Mouse (Mus musculus): Measurements from ENCODE around the gene Thop1. TPM values are rescaled to one million over a fixed set of nuclear protein-coding genes. Genes with fewer than 3 reads are reported as not detected.

The Thop1 gene
- 45.0 and 46.9 TPM in 2 replicates for polyA plus RNA-seq (2015; fragmentation: Nextera tagmentation; extraction: Ambion mirVana)

- no peaks in the 10 kb centered on the region for H3K9me3 ChIP-seq
- under 1% methylated on average over 35 of the region's 35 CpGs for WGBS
- H3K4me2 ChIP-seq, result peak within 1 kb of the TSS; percentile 82
- peak within 1 kb of the TSS; percentile 90 for H3K9ac ChIP-seq
- no peaks in the 10 kb centered on the region for H3K27me3 ChIP-seq
- peak within 1 kb of the TSS; percentile 82 for H3K4me3 ChIP-seq
- peak within 1 kb of the TSS; percentile 69 for H3K27ac ChIP-seq
- peak; percentile 95 for ATAC-seq (ENCODE audit: low FRiP score)
- H3K36me3 ChIP-seq, result peaks cover 26% of the 10 kb centered on the region
- H3K4me1 ChIP-seq (replicated peaks), result peaks cover 26% of the 10 kb centered on the region
Measured at GRCm38 (mm10) chr10:81069836-81070235, at the start of gene Thop1. TSS of gene Thop1 (plus strand) at chr10:81070035.

- Histone ChIP-seq H3K36me3 (0 out of 2 replicates have a peak, but pooled peaks cover 16% of the 10 kb centered on the region), H3K27ac (no peak overlapping the region), H3K9me3 (no peaks in the 10 kb centered on the region), H3K9ac (0 out of 2 replicates have a peak overlapping the region, but pooled peaks have one; percentile 13), H3K27me3 (peaks cover 36% of the 10 kb centered on the region), H3K4me3 (no peak overlapping the region), H3K4me1 (replicated peaks) (peaks cover 30% of the 10 kb centered on the region), H3K4me2 (no peak overlapping the region)
- 61% methylated on average over 2 of the region's 2 CpGs for WGBS
- ATAC-seq (ENCODE audit: low FRiP score), result no peak
Measured at GRCm38 (mm10) chr10:81020207-81020606, 49.6 kb upstream of the Thop1 start.

- WGBS, result 15% methylated on average over 26 of the region's 26 CpGs
- Histone ChIP-seq H3K27me3 (peaks cover 42% of the 10 kb centered on the region), H3K4me1 (replicated peaks) (peaks cover 30% of the 10 kb centered on the region), H3K4me2 (peak overlapping the region; percentile 29), H3K36me3 (0 out of 2 replicates have a peak, but pooled peaks cover 16% of the 10 kb centered on the region), H3K9ac (peak overlapping the region; percentile 24; the same call in 1 of the 2 replicates), H3K9me3 (no peaks in the 10 kb centered on the region), H3K27ac (no peak overlapping the region), H3K4me3 (no peak overlapping the region)
- no peak for ATAC-seq (ENCODE audit: low FRiP score)
Measured at GRCm38 (mm10) chr10:81021547-81022110, 48.2 kb upstream of the Thop1 start.

- ATAC-seq (ENCODE audit: low FRiP score), result no peak
- WGBS, result 62% methylated on average over 8 of the region's 8 CpGs
- H3K36me3 ChIP-seq, result 0 out of 2 replicates have a peak, but pooled peaks cover 16% of the 10 kb centered on the region
Measured at GRCm38 (mm10) chr10:81022744-81023143, 47.1 kb upstream of the Thop1 start.

GRCm38 (mm10) chr10:81024346-81024937, 45.4 kb upstream of the Thop1 start:
- Histone ChIP-seq H3K4me3 (peak overlapping the region; percentile 56), H3K9ac (peak overlapping the region; percentile 83), H3K4me2 (peak overlapping the region; percentile 70), H3K9me3 (no peaks in the 10 kb centered on the region), H3K27me3 (peaks cover 49% of the 10 kb centered on the region), H3K27ac (no peak overlapping the region), H3K4me1 (replicated peaks) (peaks cover 36% of the 10 kb centered on the region), H3K36me3 (peaks cover 19% of the 10 kb centered on the region; the same call in 1 of the 2 replicates)
- ATAC-seq (ENCODE audit: low FRiP score), result peak; percentile 24
- WGBS, result 75% methylated on average over 5 of the region's 5 CpGs

More at GRCm38 (mm10) chr10:81022744-81023143, 47.1 kb upstream of the Thop1 start:
- peaks cover 30% of the 10 kb centered on the region for H3K4me1 ChIP-seq (replicated peaks)
- H3K4me2 ChIP-seq, result 0 out of 2 replicates have a peak overlapping the region, but pooled peaks have one; percentile 29
- peaks cover 46% of the 10 kb centered on the region for H3K27me3 ChIP-seq
- no peak overlapping the region for H3K4me3 ChIP-seq
- no peak overlapping the region for H3K27ac ChIP-seq
- H3K9ac ChIP-seq, result no peak overlapping the region
- H3K9me3 ChIP-seq, result no peaks in the 10 kb centered on the region

- Histone ChIP-seq H3K36me3 (peaks cover 26% of the 10 kb centered on the region), H3K4me1 (replicated peaks) (peaks cover 39% of the 10 kb centered on the region), H3K27ac (no peak overlapping the region), H3K9ac (peak overlapping the region; percentile 83), H3K4me3 (peak overlapping the region; percentile 56), H3K4me2 (peak overlapping the region; percentile 70), H3K27me3 (peaks cover 49% of the 10 kb centered on the region), H3K9me3 (no peaks in the 10 kb centered on the region)
- ATAC-seq (ENCODE audit: low FRiP score), result peak; percentile 68
- 2% methylated on average over 23 of the region's 43 CpGs for WGBS
Measured at GRCm38 (mm10) chr10:81025047-81025621, 44.7 kb upstream of the Thop1 start.

GRCm38 (mm10) chr10:81025639-81026275, 44.1 kb upstream of the Thop1 start, which contains the start of gene Diras1:
TSS of gene Diras1 (minus strand) at chr10:81025662.
- peaks cover 27% of the 10 kb centered on the region for H3K36me3 ChIP-seq
- peak within 1 kb of the TSS; percentile 70 for H3K4me2 ChIP-seq
- H3K27me3 ChIP-seq, result peaks cover 49% of the 10 kb centered on the region
- H3K4me3 ChIP-seq, result peak within 1 kb of the TSS; percentile 56
- peaks cover 39% of the 10 kb centered on the region for H3K4me1 ChIP-seq (replicated peaks)
- 47% methylated on average over 12 of the region's 12 CpGs for WGBS
- ATAC-seq (ENCODE audit: low FRiP score), result no peak
- H3K27ac ChIP-seq, result no peak within 1 kb of the TSS
- H3K9ac ChIP-seq, result peak within 1 kb of the TSS; percentile 83
- no peaks in the 10 kb centered on the region for H3K9me3 ChIP-seq

- Histone ChIP-seq H3K4me3 (no peak overlapping the region), H3K4me2 (no peak overlapping the region), H3K36me3 (peaks cover 29% of the 10 kb centered on the region), H3K27me3 (peaks cover 42% of the 10 kb centered on the region), H3K9ac (no peak overlapping the region), H3K27ac (no peak overlapping the region), H3K4me1 (replicated peaks) (peaks cover 30% of the 10 kb centered on the region), H3K9me3 (no peaks in the 10 kb centered on the region)
- ATAC-seq (ENCODE audit: low FRiP score), result no peak
- 97% methylated on average over 5 of the region's 5 CpGs for WGBS
Measured at GRCm38 (mm10) chr10:81026857-81027256, 43.0 kb upstream of the Thop1 start.

- H3K9me3 ChIP-seq, result no peaks in the 10 kb centered on the region
- H3K4me1 ChIP-seq (replicated peaks), result peaks cover 26% of the 10 kb centered on the region
- H3K27ac ChIP-seq, result no peak overlapping the region
- no peak overlapping the region for H3K4me2 ChIP-seq
- H3K27me3 ChIP-seq, result peaks cover 37% of the 10 kb centered on the region
- no peak overlapping the region for H3K9ac ChIP-seq
- H3K36me3 ChIP-seq, result peaks cover 32% of the 10 kb centered on the region
- no peak for ATAC-seq (ENCODE audit: low FRiP score)
- H3K4me3 ChIP-seq, result no peak overlapping the region
- whole genome bisulfite sequencing, result 77% methylated on average over 4 of the region's 4 CpGs
Measured at GRCm38 (mm10) chr10:81027331-81027730, 42.5 kb upstream of the Thop1 start.

GRCm38 (mm10) chr10:81028219-81028618, 41.6 kb upstream of the Thop1 start:
- ATAC-seq (ENCODE audit: low FRiP score), result no peak
- H3K9me3 ChIP-seq, result no peaks in the 10 kb centered on the region
- H3K4me3 ChIP-seq, result no peak overlapping the region
- H3K27me3 ChIP-seq, result peaks cover 32% of the 10 kb centered on the region
- H3K27ac ChIP-seq, result no peak overlapping the region
- peaks cover 29% of the 10 kb centered on the region for H3K4me1 ChIP-seq (replicated peaks)
- peaks cover 41% of the 10 kb centered on the region for H3K36me3 ChIP-seq
- no peak overlapping the region for H3K4me2 ChIP-seq
- no peak overlapping the region for H3K9ac ChIP-seq

GRCm38 (mm10) chr10:81029031-81029430, 40.8 kb upstream of the Thop1 start:
- no peak overlapping the region for H3K4me3 ChIP-seq
- no peaks in the 10 kb centered on the region for H3K9me3 ChIP-seq
- WGBS, result 59% methylated on average over 10 of the region's 10 CpGs
- peak overlapping the region; percentile 35; the same call in 1 of the 2 replicates for H3K9ac ChIP-seq
- no peak for ATAC-seq (ENCODE audit: low FRiP score)
- no peak overlapping the region for H3K27ac ChIP-seq
- H3K36me3 ChIP-seq, result peaks cover 49% of the 10 kb centered on the region
- no peak overlapping the region for H3K4me2 ChIP-seq
- peaks cover 32% of the 10 kb centered on the region for H3K4me1 ChIP-seq (replicated peaks)
- peaks cover 24% of the 10 kb centered on the region for H3K27me3 ChIP-seq

GRCm38 (mm10) chr10:81033586-81033985, 36.2 kb upstream of the Thop1 start:
- WGBS, result 83% methylated on average over 10 of the region's 10 CpGs
- Histone ChIP-seq H3K27me3 (0 out of 2 replicates have a peak, but pooled peaks cover 3% of the 10 kb centered on the region), H3K36me3 (peaks cover 57% of the 10 kb centered on the region), H3K4me3 (no peak overlapping the region), H3K9ac (no peak overlapping the region; the same call in 1 of the 2 replicates), H3K9me3 (no peaks in the 10 kb centered on the region), H3K4me2 (no peak overlapping the region), H3K27ac (no peak overlapping the region), H3K4me1 (replicated peaks) (peaks cover 37% of the 10 kb centered on the region)
- no peak for ATAC-seq (ENCODE audit: low FRiP score)

All from hindbrain, embryonic 13.5 days (tissue).